Mouse (Mus musculus) midbrain, embryonic 11.5 days (tissue): ENCODE measurements around the gene Cenpb. TPM values are rescaled to one million over a fixed set of nuclear protein-coding genes. Genes with fewer than 3 reads are reported as not detected.

Experiments
- ATAC-seq: fragments of 200-750 bp; cut with Nextera tagmentation; 2 replicates; pipeline ENCODE4 v1.8.0; 2017; ENCODE audit warnings: moderate TSS enrichment, moderate library complexity; ENCODE audit not compliant: low FRiP score
- DNase-seq: peaks from one replicate; pipeline ENCODE4 v3.0.0; 2015; ENCODE audit warnings: low spot score; ENCODE audit errors: missing footprints
- H3K27ac ChIP-seq: fragments of 300-500 bp; sonication (generic); 2 replicates; pipeline ENCODE4 v1.5.1; 2014; ENCODE audit warnings: low read depth, low read length
- H3K27me3 ChIP-seq: fragments of 300-500 bp; sonication (generic); 2 replicates; pipeline ENCODE4 v1.6.1; 2014; ENCODE audit warnings: mild to moderate bottlenecking, low read length, moderate library complexity, mixed read lengths; ENCODE audit not compliant: control insufficient read depth, insufficient read depth
- H3K36me3 ChIP-seq: fragments of 300-500 bp; sonication (generic); 2 replicates; pipeline ENCODE4 v1.6.1; 2014; ENCODE audit warnings: mild to moderate bottlenecking, low read length, moderate library complexity, mixed read lengths; ENCODE audit not compliant: control insufficient read depth, insufficient read depth
- H3K4me1 ChIP-seq: fragments of 300-500 bp; sonication (generic); 2 replicates; pipeline ENCODE4 v1.6.1; 2014; ENCODE audit warnings: low read length; ENCODE audit not compliant: control insufficient read depth, insufficient read depth
- H3K4me2 ChIP-seq: fragments of 300-500 bp; sonication (generic); 2 replicates; pipeline ENCODE4 v1.6.1; 2014; ENCODE audit warnings: mild to moderate bottlenecking, moderate library complexity
- H3K4me3 ChIP-seq: fragments of 300-500 bp; sonication (generic); 2 replicates; pipeline ENCODE4 v1.5.1; 2014; ENCODE audit warnings: low read depth, low read length
- H3K9ac ChIP-seq: fragments of 300-500 bp; sonication (generic); 2 replicates; pipeline ENCODE4 v1.6.1; 2014; ENCODE audit warnings: low read length
- H3K9me3 ChIP-seq: fragments of 300-500 bp; sonication (generic); 2 replicates; pipeline ENCODE4 v1.6.1; 2016; ENCODE audit warnings: low read length; ENCODE audit not compliant: control insufficient read depth
- WGBS: fragments of 180-500 bp; shearing (Covaris S2); extraction: QIAGEN DNeasy Blood & Tissue Kit; methylation state at CpG from one replicate; pipeline ENCODE4 v1.1.7; 2014; 5-methylcytosine and 5-hydroxymethylcytosine counted together
- polyA plus RNA-seq: library from polyadenylated mRNA; unstranded; fragments of >200 nt; fragmentation: Nextera tagmentation; extraction: Ambion mirVana; gene quantifications from 2 replicates; pipeline ENCODE4 v1.2.1, GENCODE M21; 2014

Gene Cenpb
- polyA plus RNA-seq, 1 experiment from 2014 or later, result 9.5 TPM

- H3K4me2 ChIP-seq, result no peak overlapping the region
- no peak overlapping the region for H3K27ac ChIP-seq
- no peaks in the 10 kb centered on the region for H3K4me1 ChIP-seq
- ATAC-seq, result no peak
- H3K36me3 ChIP-seq, result no peaks in the 10 kb centered on the region
- H3K4me3 ChIP-seq, result no peak overlapping the region
- DNase-seq, result no peak
- H3K9ac ChIP-seq, result no peak overlapping the region
- WGBS, result 89% methylated on average over 6 of the region's 6 CpGs
- no peaks in the 10 kb centered on the region for H3K9me3 ChIP-seq
- H3K27me3 ChIP-seq, result no peaks in the 10 kb centered on the region
Measured at GRCm38 (mm10) chr2:131203816-131204409, 24.0 kb upstream of the Cenpb start.

- DNase-seq (no peak), ATAC-seq (no peak)
- H3K27me3 ChIP-seq, result no peaks in the 10 kb centered on the region
- no peak overlapping the region for H3K4me2 ChIP-seq
- peaks cover 8% of the 10 kb centered on the region; the same call in 1 of the 2 replicates for H3K36me3 ChIP-seq
- H3K9ac ChIP-seq, result no peak overlapping the region
- no peaks in the 10 kb centered on the region for H3K9me3 ChIP-seq
- H3K4me3 ChIP-seq, result no peak overlapping the region
- WGBS, result 95% methylated on average over 3 of the region's 3 CpGs
- H3K27ac ChIP-seq, result no peak overlapping the region
- H3K4me1 ChIP-seq, result no peaks in the 10 kb centered on the region
Measured at GRCm38 (mm10) chr2:131201262-131201661, 21.4 kb upstream of the Cenpb start.

DNA sequence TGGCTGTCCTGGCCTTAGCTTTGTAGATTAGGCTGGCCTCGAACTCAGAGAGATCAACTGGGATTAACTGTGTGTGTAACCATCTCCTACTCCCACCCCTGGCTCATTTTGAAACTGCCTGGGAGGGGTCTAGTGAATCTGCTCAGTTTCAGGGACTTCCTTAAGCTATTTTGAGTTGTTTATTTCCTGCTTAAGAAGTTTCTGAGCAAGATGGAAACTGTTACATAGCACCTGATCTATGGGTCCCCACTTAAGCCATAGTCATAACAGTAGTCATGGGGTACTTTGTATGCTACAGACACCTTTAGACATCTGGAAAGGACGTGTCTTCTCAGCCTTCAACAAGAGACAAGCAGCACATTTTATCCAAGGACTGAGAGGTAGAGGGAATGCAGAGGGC, 20.8 kb upstream of the Cenpb start:
- ATAC-seq (no peak), DNase-seq (no peak)
- H3K27me3 ChIP-seq, result no peaks in the 10 kb centered on the region
- WGBS, result 80% methylated on average over 2 of the region's 2 CpGs
- no peak overlapping the region for H3K9ac ChIP-seq
- H3K4me3 ChIP-seq, result no peak overlapping the region
- no peak overlapping the region for H3K4me2 ChIP-seq
- H3K4me1 ChIP-seq, result no peaks in the 10 kb centered on the region
- H3K36me3 ChIP-seq, result peaks cover 8% of the 10 kb centered on the region; the same call in 1 of the 2 replicates
- H3K9me3 ChIP-seq, result no peaks in the 10 kb centered on the region
- H3K27ac ChIP-seq, result no peak overlapping the region

DNA sequence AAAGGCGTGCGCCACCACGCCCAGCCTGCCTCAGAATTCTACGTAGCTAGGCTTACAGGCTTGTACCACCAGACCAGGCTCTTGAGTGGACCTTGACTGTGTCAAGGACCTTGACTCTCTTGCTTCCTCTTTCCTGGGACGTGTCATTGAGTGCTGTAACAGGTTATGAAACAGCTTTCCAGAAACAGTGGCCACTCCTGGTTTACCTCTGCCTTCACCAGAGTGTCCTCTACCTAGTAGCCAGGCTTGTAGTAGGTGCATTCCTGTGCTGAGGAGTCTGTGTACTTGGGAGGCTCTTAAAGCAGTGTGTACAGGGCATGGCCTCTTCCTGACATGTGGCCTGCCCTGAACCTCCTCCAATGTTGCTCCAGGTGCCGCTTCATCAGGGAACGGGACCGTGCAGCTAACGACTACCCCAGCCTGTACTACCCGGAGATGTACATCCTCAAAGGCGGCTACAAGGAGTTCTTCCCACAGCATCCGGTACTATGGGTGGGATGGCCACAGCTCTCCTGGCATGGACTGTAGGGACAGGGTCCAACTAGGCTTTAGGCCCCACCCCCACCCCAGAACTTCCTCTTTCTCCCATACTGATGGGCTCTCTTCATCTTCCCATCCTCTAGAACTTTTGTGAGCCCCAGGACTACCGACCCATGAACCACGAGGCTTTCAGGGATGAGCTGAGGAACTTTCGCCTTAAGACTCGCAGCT, 16.9 kb upstream of the Cenpb start:
- no peak for ATAC-seq
- WGBS, result 93% methylated on average over 16 of the region's 16 CpGs

GRCm38 (mm10) chr2:131191005-131191390, 11.1 kb upstream of the Cenpb start:
- ATAC-seq (no peak), DNase-seq (no peak)
- Histone ChIP-seq H3K9ac (peak overlapping the region; percentile 41), H3K4me3 (no peak overlapping the region), H3K4me1 (peaks cover 43% of the 10 kb centered on the region), H3K9me3 (no peaks in the 10 kb centered on the region), H3K27ac (peak overlapping the region; percentile 93), H3K4me2 (peak overlapping the region; percentile 85; the same call in 1 of the 2 replicates), H3K36me3 (peaks cover 16% of the 10 kb centered on the region), H3K27me3 (no peaks in the 10 kb centered on the region; the same call in 1 of the 2 replicates)
- WGBS, result 58% methylated on average over 7 of the region's 7 CpGs

More for the DNA sequence above, 16.9 kb upstream of the Cenpb start:
- Histone ChIP-seq H3K36me3 (peaks cover 23% of the 10 kb centered on the region), H3K4me1 (no peaks in the 10 kb centered on the region), H3K9me3 (no peaks in the 10 kb centered on the region), H3K4me3 (no peak overlapping the region), H3K27me3 (no peaks in the 10 kb centered on the region), H3K9ac (no peak overlapping the region), H3K27ac (no peak overlapping the region), H3K4me2 (no peak overlapping the region)
- no peak for DNase-seq

DNA sequence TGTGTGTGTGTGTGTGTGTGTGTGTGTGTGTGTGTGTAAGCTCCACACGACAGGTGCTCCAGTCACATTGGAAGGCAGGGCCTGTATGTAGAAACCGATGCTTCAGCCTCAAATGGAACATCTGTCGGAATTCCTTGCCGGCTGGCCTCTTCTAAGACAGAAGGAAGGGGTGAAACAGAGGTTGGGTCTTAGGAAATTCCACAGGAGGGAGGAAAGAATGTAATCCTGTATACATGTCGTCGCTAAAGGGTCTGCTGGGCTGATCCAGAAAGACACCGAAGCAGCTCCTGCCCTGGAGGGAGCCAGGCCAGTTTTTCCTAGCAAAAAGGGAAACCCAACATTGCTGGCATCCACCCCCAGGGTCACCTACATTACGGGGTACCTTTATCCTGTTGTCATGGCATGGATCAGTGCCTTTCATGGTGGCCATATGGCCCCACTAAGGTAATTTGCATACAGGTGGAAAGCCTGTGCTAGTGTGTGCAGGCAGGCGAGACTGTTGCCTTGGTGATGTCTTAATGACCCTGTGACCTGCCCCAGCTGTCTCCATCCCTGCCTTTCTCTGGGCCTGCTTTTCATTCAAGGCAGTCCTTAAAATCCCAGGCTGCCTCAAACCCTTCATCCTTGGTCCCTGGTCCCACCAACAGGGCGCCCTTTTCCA, 10.6 kb upstream of the Cenpb start:
- Histone ChIP-seq H3K9me3 (no peaks in the 10 kb centered on the region), H3K4me1 (peaks cover 43% of the 10 kb centered on the region), H3K27me3 (no peaks in the 10 kb centered on the region; the same call in 1 of the 2 replicates), H3K36me3 (peaks cover 16% of the 10 kb centered on the region), H3K27ac (peak overlapping the region; percentile 93), H3K4me2 (peak overlapping the region; percentile 85), H3K4me3 (no peak overlapping the region), H3K9ac (peak overlapping the region; percentile 32)
- DNase-seq (peak; percentile 96), ATAC-seq (peak; percentile 84)
- 8% methylated on average over 10 of the region's 10 CpGs for WGBS

- Histone ChIP-seq H3K9me3 (no peaks in the 10 kb centered on the region), H3K27ac (peak overlapping the region; percentile 93), H3K27me3 (no peaks in the 10 kb centered on the region; the same call in 1 of the 2 replicates), H3K9ac (peak overlapping the region; percentile 10; the same call in 1 of the 2 replicates), H3K4me3 (peak overlapping the region; percentile 12; the same call in 1 of the 2 replicates), H3K4me2 (peak overlapping the region; percentile 85), H3K36me3 (peaks cover 14% of the 10 kb centered on the region), H3K4me1 (peaks cover 43% of the 10 kb centered on the region)
- DNase-seq (no peak), ATAC-seq (no peak)
- WGBS, result 34% methylated on average over 5 of the region's 5 CpGs
Measured at GRCm38 (mm10) chr2:131189521-131190309, 9.8 kb upstream of the Cenpb start.

DNA sequence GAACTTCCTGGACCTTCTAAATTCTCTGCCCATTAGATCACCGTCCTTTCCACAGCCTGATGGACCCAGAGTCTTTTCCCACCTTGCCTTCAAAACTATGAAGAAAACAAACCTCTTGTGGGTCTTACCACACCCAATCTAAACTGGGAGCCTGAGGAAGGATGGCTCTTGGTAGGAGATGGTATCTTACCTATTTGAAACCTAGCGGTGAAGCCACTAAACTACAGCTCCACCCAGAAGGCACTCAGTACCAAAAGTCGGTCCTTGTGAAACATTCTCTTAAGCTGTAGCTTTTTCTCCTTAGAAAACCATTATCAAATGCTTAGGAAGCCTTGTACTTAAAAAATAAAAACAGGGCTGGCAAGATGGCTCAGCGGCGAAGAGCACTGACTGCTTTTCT, 8.4 kb upstream of the Cenpb start:
- WGBS, result 94% methylated on average over 5 of the region's 5 CpGs
- no peak overlapping the region; the same call in 1 of the 2 replicates for H3K9ac ChIP-seq
- peak overlapping the region; percentile 85 for H3K4me2 ChIP-seq
- no peak for DNase-seq
- no peak for ATAC-seq
- H3K9me3 ChIP-seq, result no peaks in the 10 kb centered on the region
- H3K27ac ChIP-seq, result no peak overlapping the region
- H3K36me3 ChIP-seq, result peaks cover 5% of the 10 kb centered on the region; the same call in 1 of the 2 replicates
- peak overlapping the region; percentile 77 for H3K4me3 ChIP-seq
- H3K4me1 ChIP-seq, result peaks cover 43% of the 10 kb centered on the region
- no peaks in the 10 kb centered on the region; the same call in 1 of the 2 replicates for H3K27me3 ChIP-seq
